Mouse (Mus musculus) cerebellum, adult 2 months (tissue): Measurements from ENCODE around the gene Gdf15. TPM values are rescaled to one million over a fixed set of nuclear protein-coding genes. Genes with fewer than 3 reads are reported as not detected.

Source experiments
- DNase-seq, 2 experiments: peaks; one replicate each; pipeline ENCODE4 v3.0.0; 2021
- H3K27ac ChIP-seq: fragments of 200-500 bp; 2 replicates; pipeline ENCODE4 v1.5.1; 2012; ENCODE audit warnings: low read length, control low read depth, inconsistent platforms; ENCODE audit not compliant: insufficient read depth
- H3K27me3 ChIP-seq: fragments of 200-500 bp; 2 replicates; pipeline ENCODE4 v1.6.1; 2012; ENCODE audit warnings: inconsistent platforms, mild to moderate bottlenecking, low read length, moderate library complexity; ENCODE audit not compliant: control insufficient read depth, insufficient read depth
- H3K4me1 ChIP-seq: fragments of 200-500 bp; 2 replicates; pipeline ENCODE4 v1.6.1; 2011; ENCODE audit warnings: low read length; ENCODE audit not compliant: control insufficient read depth, insufficient read depth
- H3K4me3 ChIP-seq: fragments of 200-500 bp; replicated peaks from 2 replicates; pipeline ENCODE3; 2011; ENCODE audit warnings: mild to moderate bottlenecking, low read depth, low read length, control low read depth; ENCODE audit not compliant: insufficient read depth
- CTCF ChIP-seq: fragments of 200-500 bp; IDR thresholded peaks from 2 replicates; pipeline ENCODE4 v1.5.1; 2011; ENCODE audit warnings: low read depth, mild to moderate bottlenecking, control low read depth, low read length, moderate library complexity, borderline replicate concordance; ENCODE audit not compliant: insufficient read depth
- POLR2A ChIP-seq: fragments of 200-500 bp; IDR thresholded peaks from 2 replicates; pipeline ENCODE4 v1.6.1; 2011; ENCODE audit warnings: low read length, control low read depth, borderline replicate concordance; ENCODE audit not compliant: insufficient read depth
- WGBS: fragments of 180-500 bp; shearing (Covaris S2); methylation state at CpG from one replicate; pipeline ENCODE4 v1.1.7; 2018; 5-methylcytosine and 5-hydroxymethylcytosine counted together
- polyA plus RNA-seq: library from polyadenylated mRNA; depleted of rRNA; stranded (reverse); fragments of >200 nt; gene quantifications from 2 replicates; pipeline ENCODE4 v1.2.3, GENCODE M21; 2012

Gene Gdf15
- polyA plus RNA-seq, 1 experiment: 0.28 TPM

GRCm38 (mm10) chr8:70646775-70647174 is 14.5 kb upstream of the Gdf15 start:
- H3K27ac ChIP-seq: no peak overlapping the region
- TF ChIP-seq POLR2A: no peak
- no peak for TF ChIP-seq CTCF
- peaks cover 7% of the 10 kb centered on the region; the same call in 1 of the 2 replicates for H3K4me1 ChIP-seq
- DNase-seq: no peak
- H3K27me3 ChIP-seq: no peaks in the 10 kb centered on the region
- no peak overlapping the region for H3K4me3 ChIP-seq

- H3K27ac ChIP-seq: no peak overlapping the region
- peaks cover 7% of the 10 kb centered on the region; the same call in 1 of the 2 replicates for H3K4me1 ChIP-seq
- no peak for TF ChIP-seq CTCF
- 73% methylated on average over 6 of the region's 6 CpGs for WGBS
- no peaks in the 10 kb centered on the region for H3K27me3 ChIP-seq
- no peak overlapping the region for H3K4me3 ChIP-seq
- DNase-seq: no peak
Observed at GRCm38 (mm10) chr8:70646369-70646768, 14.1 kb upstream of the Gdf15 start.

- DNase-seq: no peak
- WGBS: 61% methylated on average over 17 of the region's 17 CpGs
- Histone ChIP-seq H3K4me3 (no peak overlapping the region), H3K27ac (no peak overlapping the region), H3K27me3 (no peaks in the 10 kb centered on the region), H3K4me1 (peaks cover 7% of the 10 kb centered on the region; the same call in 1 of the 2 replicates)
- no peak for TF ChIP-seq CTCF
- no peak for TF ChIP-seq POLR2A
Observed at GRCm38 (mm10) chr8:70645501-70646224, 13.4 kb upstream of the Gdf15 start.

GRCm38 (mm10) chr8:70644065-70644464 is 11.8 kb upstream of the Gdf15 start:
- 80% methylated on average over 2 of the region's 2 CpGs for WGBS
- TF ChIP-seq POLR2A (no peak), CTCF (0 out of 2 replicates have a peak, but pooled peaks have one; percentile 11)

GRCm38 (mm10) chr8:70643019-70643418 is 10.8 kb upstream of the Gdf15 start:
- H3K4me3 ChIP-seq: no peak overlapping the region

More at GRCm38 (mm10) chr8:70644065-70644464, 11.8 kb upstream of the Gdf15 start:
- Histone ChIP-seq H3K27ac (no peak overlapping the region), H3K4me3 (no peak overlapping the region), H3K4me1 (peaks cover 1% of the 10 kb centered on the region; the same call in 1 of the 2 replicates), H3K27me3 (no peaks in the 10 kb centered on the region)
- no peak for DNase-seq

GRCm38 (mm10) chr8:70638752-70639151 is 6.5 kb upstream of the Gdf15 start:
- DNase-seq: no peak
- 75% methylated on average over 9 of the region's 9 CpGs for WGBS
- Histone ChIP-seq H3K4me1 (no peaks in the 10 kb centered on the region), H3K27ac (no peak overlapping the region), H3K4me3 (no peak overlapping the region), H3K27me3 (no peaks in the 10 kb centered on the region)
- TF ChIP-seq POLR2A (no peak), CTCF (no peak)

More at GRCm38 (mm10) chr8:70643019-70643418, 10.8 kb upstream of the Gdf15 start:
- TF ChIP-seq POLR2A (no peak), CTCF (no peak)
- no peaks in the 10 kb centered on the region for H3K4me1 ChIP-seq
- 67% methylated on average over 3 of the region's 3 CpGs for WGBS
- no peak for DNase-seq
- no peaks in the 10 kb centered on the region for H3K27me3 ChIP-seq
- no peak overlapping the region for H3K27ac ChIP-seq

GRCm38 (mm10) chr8:70636838-70637237 is 4.6 kb upstream of the Gdf15 start:
- TF ChIP-seq POLR2A (no peak), CTCF (no peak)

GRCm38 (mm10) chr8:70635527-70635926 is 3.3 kb upstream of the Gdf15 start:
- TF ChIP-seq CTCF (no peak), POLR2A (no peak)
- Histone ChIP-seq H3K4me1 (no peaks in the 10 kb centered on the region), H3K4me3 (no peak overlapping the region), H3K27ac (no peak overlapping the region), H3K27me3 (no peaks in the 10 kb centered on the region)
- no peak for DNase-seq
- 73% methylated on average over 6 of the region's 6 CpGs for WGBS

More at GRCm38 (mm10) chr8:70636838-70637237, 4.6 kb upstream of the Gdf15 start:
- no peaks in the 10 kb centered on the region for H3K4me1 ChIP-seq
- H3K27ac ChIP-seq: no peak overlapping the region
- no peaks in the 10 kb centered on the region for H3K27me3 ChIP-seq
- 58% methylated on average over 8 of the region's 8 CpGs for WGBS
- H3K4me3 ChIP-seq: no peak overlapping the region
- no peak for DNase-seq
